Mouse (Mus musculus) lung, embryonic 16.5 days (tissue): ENCODE measurements around the gene D430041D05Rik. TPM values are rescaled to one million over a fixed set of nuclear protein-coding genes. Genes with fewer than 3 reads are reported as not detected.

Experiments used
- ATAC-seq: fragments of 200-750 bp; cut with Nextera tagmentation; 2 replicates; pipeline ENCODE4 v1.8.0; 2017; ENCODE audit warnings: low read depth, mild to moderate bottlenecking, moderate library complexity
- H3K27ac ChIP-seq: fragments of 300-500 bp; sonication (generic); 2 replicates; pipeline ENCODE4 v1.5.1; 2014; ENCODE audit warnings: mild to moderate bottlenecking, control low read depth, low read length
- H3K27me3 ChIP-seq: fragments of 300-500 bp; sonication (generic); 2 replicates; pipeline ENCODE4 v1.6.1; 2014; ENCODE audit warnings: low read depth, low read length, mixed read lengths; ENCODE audit not compliant: control insufficient read depth, insufficient read depth
- H3K36me3 ChIP-seq: fragments of 300-500 bp; sonication (generic); 2 replicates; pipeline ENCODE4 v1.6.1; 2014; ENCODE audit warnings: low read length; ENCODE audit not compliant: control insufficient read depth, insufficient read depth
- H3K4me1 ChIP-seq: fragments of 300-500 bp; sonication (generic); replicated peaks from 2 replicates; pipeline ENCODE4 v1.6.1; 2014; ENCODE audit warnings: low read length, mixed read lengths; ENCODE audit not compliant: control insufficient read depth, insufficient read depth
- H3K4me2 ChIP-seq: fragments of 300-500 bp; sonication (generic); 2 replicates; pipeline ENCODE4 v1.6.1; 2014; ENCODE audit warnings: low read depth, low read length, control low read depth
- H3K4me3 ChIP-seq: fragments of 300-500 bp; sonication (generic); 2 replicates; pipeline ENCODE4 v1.5.1; 2014; ENCODE audit warnings: mild to moderate bottlenecking, low read length, control low read depth
- H3K9ac ChIP-seq: fragments of 300-500 bp; sonication (generic); 2 replicates; pipeline ENCODE4 v1.6.1; 2014; ENCODE audit warnings: low read length, control low read depth
- H3K9me3 ChIP-seq: fragments of 300-500 bp; sonication (generic); 2 replicates; pipeline ENCODE4 v1.6.1; 2016; ENCODE audit warnings: low read length; ENCODE audit not compliant: control insufficient read depth
- WGBS: fragments of 180-500 bp; shearing (Covaris S2); extraction: QIAGEN DNeasy Blood & Tissue Kit; methylation state at CpG from one replicate; pipeline ENCODE4 v1.1.7; 2014; 5-methylcytosine and 5-hydroxymethylcytosine counted together
- polyA plus RNA-seq: library from polyadenylated mRNA; unstranded; fragments of >200 nt; fragmentation: Nextera tagmentation; extraction: Ambion mirVana; gene quantifications from 2 replicates; pipeline ENCODE4 v1.2.1, GENCODE M21; 2015

Gene D430041D05Rik
- polyA plus RNA-seq, 1 experiment from 2014 or later, result 0.70 TPM

- WGBS, result 56% methylated on average over 4 of the region's 4 CpGs
- Histone ChIP-seq H3K9ac (no peak overlapping the region), H3K4me2 (no peak overlapping the region), H3K27me3 (no peaks in the 10 kb centered on the region), H3K9me3 (no peaks in the 10 kb centered on the region), H3K4me1 (no peaks in the 10 kb centered on the region), H3K4me3 (no peak overlapping the region), H3K27ac (no peak overlapping the region), H3K36me3 (peaks cover 13% of the 10 kb centered on the region)
- no peak for ATAC-seq
Measured at GRCm38 (mm10) chr2:104442341-104442740, 31.5 kb upstream of the D430041D05Rik start.

- WGBS, result 86% methylated on average over 3 of the region's 3 CpGs
- no peak for ATAC-seq
Measured at GRCm38 (mm10) chr2:104436226-104436625, 25.4 kb upstream of the D430041D05Rik start.

DNA sequence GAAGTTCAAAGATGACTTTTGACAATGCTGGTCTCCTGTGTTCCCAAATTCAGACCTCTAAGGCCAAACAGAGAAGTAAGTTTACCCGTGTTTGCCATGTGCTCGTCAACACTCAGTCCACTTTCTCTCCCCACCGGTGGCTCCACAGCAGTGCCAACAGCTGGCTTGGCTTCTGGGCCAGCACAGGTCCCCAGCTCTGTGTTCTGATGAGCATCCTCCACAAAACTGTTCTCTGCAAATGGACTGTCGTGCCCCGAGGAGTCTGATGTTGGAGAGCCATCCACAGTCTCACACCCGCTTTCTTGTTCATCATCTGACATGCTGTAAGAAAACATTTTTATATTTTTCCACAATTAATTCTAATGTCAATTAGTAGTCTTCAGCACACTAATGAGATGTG lies 20.3 kb upstream of the D430041D05Rik start:
- Histone ChIP-seq H3K4me3 (no peak overlapping the region), H3K27ac (no peak overlapping the region), H3K4me1 (no peaks in the 10 kb centered on the region), H3K36me3 (peaks cover 42% of the 10 kb centered on the region), H3K4me2 (no peak overlapping the region), H3K9me3 (no peaks in the 10 kb centered on the region), H3K9ac (no peak overlapping the region), H3K27me3 (no peaks in the 10 kb centered on the region)
- ATAC-seq, result no peak
- 81% methylated on average over 6 of the region's 6 CpGs for WGBS

More at GRCm38 (mm10) chr2:104436226-104436625, 25.4 kb upstream of the D430041D05Rik start:
- Histone ChIP-seq H3K9ac (no peak overlapping the region), H3K4me2 (no peak overlapping the region), H3K27ac (no peak overlapping the region), H3K4me1 (no peaks in the 10 kb centered on the region), H3K4me3 (no peak overlapping the region), H3K27me3 (no peaks in the 10 kb centered on the region), H3K9me3 (no peaks in the 10 kb centered on the region), H3K36me3 (peaks cover 43% of the 10 kb centered on the region)

- Histone ChIP-seq H3K4me3 (no peak overlapping the region), H3K36me3 (peaks cover 42% of the 10 kb centered on the region), H3K27me3 (no peaks in the 10 kb centered on the region), H3K9ac (no peak overlapping the region), H3K4me2 (no peak overlapping the region), H3K27ac (no peak overlapping the region), H3K4me1 (no peaks in the 10 kb centered on the region), H3K9me3 (no peaks in the 10 kb centered on the region)
- 90% methylated on average over 5 of the region's 5 CpGs for WGBS
- ATAC-seq, result no peak
Measured at GRCm38 (mm10) chr2:104430566-104430965, 19.8 kb upstream of the D430041D05Rik start.

GRCm38 (mm10) chr2:104426112-104426511 lies 15.3 kb upstream of the D430041D05Rik start:
- no peak overlapping the region for H3K4me2 ChIP-seq
- H3K4me3 ChIP-seq, result no peak overlapping the region
- H3K36me3 ChIP-seq, result peaks cover 12% of the 10 kb centered on the region
- no peaks in the 10 kb centered on the region for H3K9me3 ChIP-seq
- whole genome bisulfite sequencing, result 73% methylated on average over 3 of the region's 3 CpGs
- H3K27ac ChIP-seq, result no peak overlapping the region
- no peaks in the 10 kb centered on the region for H3K27me3 ChIP-seq
- H3K4me1 ChIP-seq, result no peaks in the 10 kb centered on the region
- ATAC-seq, result no peak
- no peak overlapping the region for H3K9ac ChIP-seq

- WGBS, result 6% methylated on average over 1 of the region's 1 CpGs
- Histone ChIP-seq H3K9me3 (no peaks in the 10 kb centered on the region), H3K36me3 (no peaks in the 10 kb centered on the region), H3K27ac (no peak overlapping the region), H3K4me3 (no peak overlapping the region), H3K4me2 (no peak overlapping the region), H3K27me3 (no peaks in the 10 kb centered on the region), H3K9ac (no peak overlapping the region), H3K4me1 (no peaks in the 10 kb centered on the region)
- ATAC-seq, result peak; percentile 71
Measured at GRCm38 (mm10) chr2:104422230-104422629, 11.4 kb upstream of the D430041D05Rik start.

DNA sequence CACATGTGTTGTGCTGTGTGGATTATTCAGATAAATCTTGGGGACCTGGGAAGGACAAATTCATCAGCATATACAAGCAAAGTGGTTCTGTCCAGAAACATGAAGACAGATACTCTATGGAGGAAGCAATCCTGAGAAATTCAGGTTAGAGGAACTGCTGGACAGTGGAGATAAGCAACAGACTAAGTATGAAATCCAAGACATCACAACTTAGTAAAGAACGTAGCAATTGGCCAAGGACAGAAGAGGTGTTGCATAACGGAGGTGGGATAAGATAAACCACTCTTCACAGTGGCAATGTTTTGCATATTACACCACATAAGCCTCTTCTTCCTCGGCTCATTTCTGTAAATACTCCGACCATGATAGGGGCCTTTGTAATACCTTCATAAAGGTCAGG lies 10.0 kb upstream of the D430041D05Rik start:
- H3K36me3 ChIP-seq, result no peaks in the 10 kb centered on the region
- no peak for ATAC-seq
- H3K9me3 ChIP-seq, result no peaks in the 10 kb centered on the region
- H3K27me3 ChIP-seq, result no peaks in the 10 kb centered on the region
- no peak overlapping the region for H3K9ac ChIP-seq
- H3K27ac ChIP-seq, result no peak overlapping the region
- WGBS, result 62% methylated on average over 4 of the region's 4 CpGs
- no peak overlapping the region for H3K4me2 ChIP-seq
- no peak overlapping the region for H3K4me3 ChIP-seq
- no peaks in the 10 kb centered on the region for H3K4me1 ChIP-seq

DNA sequence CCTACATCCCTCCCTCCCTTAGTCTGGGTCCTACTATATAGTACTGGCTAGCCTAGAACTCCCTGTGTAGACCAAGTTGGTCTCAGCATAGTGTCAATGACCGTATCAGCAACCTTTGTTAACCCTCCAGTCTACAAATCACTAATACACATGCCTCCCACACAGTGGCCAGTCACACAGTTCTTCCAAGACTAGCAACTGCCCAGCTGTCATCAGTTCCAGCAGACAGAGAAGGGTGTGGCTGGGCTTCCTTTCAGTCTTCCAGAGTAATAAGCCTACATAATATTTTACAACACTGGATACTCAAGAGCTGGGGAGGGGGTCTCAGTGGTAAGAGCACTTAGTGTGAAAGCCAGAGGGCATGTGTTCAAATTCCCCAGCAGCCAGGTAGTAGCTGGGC lies 9.2 kb upstream of the D430041D05Rik start:
- ATAC-seq, result no peak
- WGBS, result 76% methylated on average over 1 of the region's 1 CpGs
- H3K36me3 ChIP-seq, result no peaks in the 10 kb centered on the region

GRCm38 (mm10) chr2:104419411-104419810 lies 8.6 kb upstream of the D430041D05Rik start:
- Histone ChIP-seq H3K4me2 (no peak overlapping the region), H3K27ac (no peak overlapping the region), H3K4me1 (no peaks in the 10 kb centered on the region), H3K9me3 (no peaks in the 10 kb centered on the region), H3K36me3 (no peaks in the 10 kb centered on the region), H3K9ac (no peak overlapping the region), H3K4me3 (no peak overlapping the region), H3K27me3 (no peaks in the 10 kb centered on the region)
- ATAC-seq, result no peak
- 85% methylated on average over 2 of the region's 2 CpGs for WGBS

More for the DNA sequence above, 9.2 kb upstream of the D430041D05Rik start:
- Histone ChIP-seq H3K4me1 (no peaks in the 10 kb centered on the region), H3K4me3 (no peak overlapping the region), H3K9me3 (no peaks in the 10 kb centered on the region), H3K27me3 (no peaks in the 10 kb centered on the region), H3K9ac (no peak overlapping the region), H3K27ac (no peak overlapping the region), H3K4me2 (no peak overlapping the region)

- 75% methylated on average over 3 of the region's 3 CpGs for WGBS
- Histone ChIP-seq H3K27ac (no peak overlapping the region), H3K27me3 (peaks cover 38% of the 10 kb centered on the region), H3K4me1 (peaks cover 5% of the 10 kb centered on the region), H3K4me2 (no peak overlapping the region), H3K9ac (no peak overlapping the region), H3K36me3 (no peaks in the 10 kb centered on the region), H3K4me3 (no peak overlapping the region), H3K9me3 (no peaks in the 10 kb centered on the region)
- ATAC-seq, result no peak
Measured at GRCm38 (mm10) chr2:104413011-104413410, 2.2 kb upstream of the D430041D05Rik start.
